Mouse (Mus musculus): ENCODE results near the gene Socs7. TPM values are rescaled to one million over a fixed set of nuclear protein-coding genes. Genes with fewer than 3 reads are reported as not detected.

Socs7 gene
- polyA plus RNA-seq (2012): 6.2 and 8.5 TPM in 2 replicates

DNA sequence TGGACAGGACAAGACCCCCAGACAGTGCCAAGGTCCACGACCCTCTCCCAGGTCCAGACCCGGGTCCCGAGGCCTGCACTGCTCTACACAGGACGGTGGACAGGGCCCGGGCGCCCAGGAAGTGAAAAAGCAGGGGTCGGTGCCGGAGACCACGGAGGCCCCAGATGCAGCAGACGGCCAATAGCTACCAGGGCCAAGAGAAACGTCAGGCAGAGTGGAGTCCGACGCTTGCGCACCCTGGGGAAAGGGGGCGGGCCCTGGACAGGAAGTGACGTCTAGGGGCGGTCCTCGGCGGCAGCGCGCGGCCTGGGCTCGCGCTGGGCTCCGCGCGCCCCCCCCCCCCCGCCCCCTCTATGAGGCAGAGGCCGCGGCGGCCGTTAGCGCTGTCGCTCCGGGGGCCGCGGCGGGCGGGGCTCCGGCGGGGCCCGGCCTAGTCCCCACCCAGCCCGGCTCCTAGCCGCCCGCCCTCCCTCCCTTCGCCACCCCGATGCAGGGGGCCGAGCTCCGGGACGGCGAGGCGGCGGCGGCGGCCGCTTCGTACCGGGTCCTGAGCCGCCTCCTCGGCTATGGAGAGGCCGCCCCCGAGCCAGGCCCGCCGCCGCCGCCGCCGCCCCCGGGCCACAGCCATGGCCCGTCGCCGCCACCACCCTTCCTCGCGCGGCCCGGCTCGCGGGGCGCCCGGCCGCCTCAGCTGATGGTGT is at the start of gene Socs7:
Gene Socs7 (plus strand): TSS at position 604 of the 701 bp plus-strand sequence.

DNA sequence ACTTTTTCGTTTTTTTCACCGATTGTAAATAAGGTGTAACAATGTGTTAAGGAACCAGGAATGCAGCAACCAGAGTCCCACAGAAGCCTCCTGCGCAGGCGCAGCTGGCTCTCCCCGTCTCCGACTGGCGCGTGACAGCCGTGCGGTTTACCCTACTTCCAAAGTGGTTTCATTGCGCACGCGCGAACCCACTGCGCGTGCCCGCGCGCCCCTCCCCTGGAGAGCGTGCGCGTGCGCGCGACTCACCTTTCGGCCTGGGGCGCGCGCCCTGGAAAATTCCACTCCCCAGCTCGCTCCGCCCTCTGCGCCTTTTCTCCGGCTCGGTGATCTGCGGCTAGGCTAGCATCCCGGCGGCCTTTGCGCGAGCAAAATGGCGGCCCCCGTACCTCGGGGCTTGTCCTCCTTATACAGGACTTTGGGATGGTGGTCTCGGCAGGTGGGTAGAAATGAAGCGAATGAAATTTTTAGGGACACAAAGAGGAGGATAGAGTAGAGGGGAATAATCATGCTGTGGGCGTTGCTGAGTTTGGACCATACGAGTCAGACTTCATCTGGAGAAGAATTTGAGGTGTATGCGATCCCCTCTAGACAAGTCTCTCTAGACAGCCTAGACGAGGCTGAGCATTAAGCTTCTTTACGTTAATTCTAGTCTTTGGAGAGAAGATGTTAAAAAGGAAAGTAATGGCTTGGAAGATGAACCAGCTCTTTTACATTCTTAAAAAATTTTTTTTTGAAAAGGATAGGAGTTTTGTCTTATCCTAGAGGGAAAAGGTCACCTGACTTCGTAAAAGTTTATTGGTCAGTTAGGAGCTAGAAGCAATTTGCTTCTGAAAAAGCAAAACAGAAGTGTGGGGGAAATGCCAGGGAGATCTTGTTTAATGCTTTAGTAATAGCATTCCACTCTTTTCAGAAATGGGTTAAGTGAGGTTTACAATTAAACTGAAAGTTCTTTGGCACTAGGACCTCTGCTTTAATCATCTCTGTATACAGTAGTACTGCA is 46.5 kb upstream of the Socs7 start, which contains the start of gene Mrpl45:
Gene Mrpl45 (plus strand): TSS at position 213 of the 1,000 bp plus-strand sequence.

GRCm38 (mm10) chr11:97352027-97352684 is 10.2 kb upstream of the Socs7 start, which contains the start of gene Gpr179:
Gene Gpr179, minus strand, starts transcription at chr11:97352077.

DNA sequence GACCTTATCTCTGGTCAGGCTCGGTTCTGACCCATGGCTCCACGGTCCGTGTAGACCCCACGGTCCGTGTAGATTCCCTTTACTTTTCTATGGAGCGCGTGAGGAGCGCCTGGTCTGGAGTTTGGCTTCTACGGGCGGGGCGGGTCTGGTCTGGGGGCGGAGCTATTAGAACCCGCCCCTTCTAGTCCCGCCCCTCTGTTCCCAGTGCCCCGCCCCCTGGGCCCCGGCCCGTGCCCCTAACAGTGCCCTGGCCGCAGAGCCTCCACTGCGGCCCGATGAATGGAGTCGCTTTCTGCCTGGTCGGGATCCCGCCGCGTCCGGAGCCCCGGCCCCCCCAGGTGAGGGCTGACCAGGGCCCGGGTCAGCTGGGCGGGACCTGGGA is 53.0 kb downstream of the Socs7 start, which contains the start of gene Arhgap23:
Gene Arhgap23 (plus strand): TSS at position 204 of the 382 bp plus-strand sequence.

Other genes starting within 250 kb of the Socs7 start
- gene Tbx21, start 247.2 kb upstream of the Socs7 start, polyA plus RNA-seq (2012): 1.9 and 2.0 TPM in 2 replicates
- gene Tbkbp1, start 211.1 kb upstream of the Socs7 start, polyA plus RNA-seq (2012): 29.6 and 37.5 TPM in 2 replicates
- 36.5 and 38.9 TPM in 2 replicates for gene Kpnb1, start 174.7 kb upstream of the Socs7 start, polyA plus RNA-seq (2012)
- gene Npepps, start 81.9 kb upstream of the Socs7 start, polyA plus RNA-seq (2012): 19.8 and 23.4 TPM in 2 replicates
- gene Mrpl45, start 46.8 kb upstream of the Socs7 start, polyA plus RNA-seq (2012): 8.4 and 10.2 TPM in 2 replicates
- gene Gpr179, start 10.5 kb upstream of the Socs7 start, polyA plus RNA-seq (2012): 0.12 and 0.13 TPM in 2 replicates
- 41.8 and 52.7 TPM in 2 replicates for gene Arhgap23, start 53.0 kb downstream of the Socs7 start, polyA plus RNA-seq (2012)
- gene 4933428G20Rik, start 137.8 kb downstream of the Socs7 start, polyA plus RNA-seq (2012): not detected in 2 replicates
- 0.06 and 0.08 TPM in 2 replicates for gene Srcin1, start 213.6 kb downstream of the Socs7 start, polyA plus RNA-seq (2012)